Mouse (Mus musculus): ENCODE results near the gene Nfya. TPM values are rescaled to one million over a fixed set of nuclear protein-coding genes. Genes with fewer than 3 reads are reported as not detected.

The Nfya gene
- polyA plus RNA-seq, 1 experiment from 2014 or later: 9.3 TPM

DNA sequence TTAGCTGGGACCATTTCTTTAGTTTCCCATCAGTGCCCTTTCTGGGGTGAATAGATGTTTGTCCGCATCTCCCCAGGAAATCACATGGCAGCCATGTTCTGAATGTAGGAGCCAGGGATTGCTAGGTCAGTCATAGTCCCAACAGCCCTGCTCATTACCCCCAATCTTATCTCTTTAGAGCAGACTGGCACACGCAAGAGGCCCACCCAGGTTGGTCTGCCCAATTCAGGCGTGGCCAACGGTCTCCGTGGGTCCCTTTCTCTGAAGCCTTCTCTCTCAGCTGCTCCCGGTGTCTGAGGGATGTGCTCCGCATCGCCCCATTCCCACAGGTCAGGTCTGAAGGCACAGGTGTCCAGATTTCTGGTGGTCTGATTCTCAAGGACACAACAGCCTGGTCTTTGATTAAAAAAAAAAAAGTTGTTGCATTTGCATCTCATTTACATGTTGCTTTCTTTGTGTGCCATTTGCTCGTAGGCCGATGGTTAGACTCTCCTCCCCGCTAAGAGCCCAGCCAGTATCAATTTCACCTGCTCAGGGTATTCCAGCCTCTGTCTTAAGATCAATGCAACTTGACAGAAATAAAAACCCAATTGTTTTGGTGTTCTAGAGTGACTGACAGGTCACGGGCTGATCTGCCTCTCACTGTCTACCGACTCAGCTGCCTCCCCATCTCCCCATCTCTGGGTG is 41.1 kb upstream of the Nfya start:
- H3K27ac ChIP-seq (ENCODE audit: low read length): no peak overlapping the region
- H3K4me3 ChIP-seq (ENCODE audit: low read length): no peak overlapping the region
- no peaks in the 10 kb centered on the region for H3K27me3 ChIP-seq (replicated peaks; ENCODE audit: control insufficient read depth, insufficient read depth, low read length)
- no peaks in the 10 kb centered on the region for H3K36me3 ChIP-seq (ENCODE audit: control insufficient read depth, insufficient read depth, low read length)
- peaks cover 13% of the 10 kb centered on the region for H3K4me1 ChIP-seq (ENCODE audit: control insufficient read depth, insufficient read depth, low read length)
- no peak overlapping the region for H3K4me2 ChIP-seq (ENCODE audit: low read depth, low read length)
- H3K9ac ChIP-seq (ENCODE audit: low read depth, low read length): no peak overlapping the region
- ATAC-seq: peak; percentile 25; the same call in 1 of the 2 replicates
- no peaks in the 10 kb centered on the region for H3K9me3 ChIP-seq (ENCODE audit: control insufficient read depth, low read length)
- WGBS: 86% methylated on average over 13 of the region's 13 CpGs

DNA sequence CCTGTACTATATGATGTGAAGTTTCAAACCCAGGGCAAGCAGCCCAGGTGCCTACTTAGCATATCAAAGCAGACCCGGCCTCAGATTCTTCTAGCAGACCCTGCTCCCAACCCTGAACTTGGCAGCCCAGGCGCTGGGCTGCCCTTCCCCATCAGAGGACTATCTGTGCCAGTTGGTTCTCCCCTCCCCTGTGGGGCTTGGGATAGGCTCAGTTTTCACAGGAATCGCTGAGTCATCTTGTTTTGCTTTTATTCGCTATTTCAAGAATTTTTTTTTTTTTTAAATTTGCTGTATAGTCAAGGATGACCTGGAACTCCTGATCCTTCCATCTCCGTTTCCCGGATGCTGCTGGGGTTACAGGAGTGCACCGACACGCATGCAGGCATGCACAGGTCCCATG is 38.0 kb upstream of the Nfya start:
- no peak overlapping the region for H3K4me3 ChIP-seq (ENCODE audit: low read length)
- no peak for ATAC-seq
- peaks cover 13% of the 10 kb centered on the region for H3K4me1 ChIP-seq (ENCODE audit: control insufficient read depth, insufficient read depth, low read length)
- no peaks in the 10 kb centered on the region for H3K36me3 ChIP-seq (ENCODE audit: control insufficient read depth, insufficient read depth, low read length)
- H3K27me3 ChIP-seq (replicated peaks; ENCODE audit: control insufficient read depth, insufficient read depth, low read length): no peaks in the 10 kb centered on the region
- no peak overlapping the region for H3K4me2 ChIP-seq (ENCODE audit: low read depth, low read length)
- no peak overlapping the region for H3K27ac ChIP-seq (ENCODE audit: low read length)
- no peak overlapping the region for H3K9ac ChIP-seq (ENCODE audit: low read depth, low read length)
- 69% methylated on average over 8 of the region's 8 CpGs for WGBS
- no peaks in the 10 kb centered on the region for H3K9me3 ChIP-seq (ENCODE audit: control insufficient read depth, low read length)

DNA sequence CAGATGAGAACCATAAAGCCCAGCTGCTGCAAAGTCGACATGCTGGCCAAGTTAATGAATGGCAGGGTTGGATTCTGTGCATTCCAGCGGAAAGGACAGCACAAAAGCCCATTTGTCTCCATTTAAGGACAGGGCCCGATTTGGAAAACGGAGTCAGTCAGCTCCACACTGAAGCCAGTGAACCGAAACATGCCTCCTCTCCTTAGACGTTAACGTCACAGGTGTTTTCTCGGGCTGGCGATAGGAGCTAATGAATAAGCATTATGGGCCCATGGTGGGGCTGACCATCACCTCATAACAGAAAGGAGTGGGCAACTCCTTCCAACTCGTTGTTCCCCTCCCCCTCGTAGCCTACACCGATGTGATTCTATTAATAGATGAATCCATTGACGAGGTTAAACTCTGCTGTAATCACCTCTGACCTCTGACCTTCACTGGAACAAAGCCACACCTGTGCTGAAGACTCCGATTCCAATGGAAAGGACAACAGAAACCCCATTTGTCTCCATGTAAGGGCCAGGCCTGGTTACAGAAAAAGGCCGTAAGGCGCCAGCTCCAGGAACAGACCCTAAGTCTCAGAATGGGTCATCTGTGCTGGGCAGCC is 33.9 kb upstream of the Nfya start:
- H3K27ac ChIP-seq (ENCODE audit: low read length): no peak overlapping the region

DNA sequence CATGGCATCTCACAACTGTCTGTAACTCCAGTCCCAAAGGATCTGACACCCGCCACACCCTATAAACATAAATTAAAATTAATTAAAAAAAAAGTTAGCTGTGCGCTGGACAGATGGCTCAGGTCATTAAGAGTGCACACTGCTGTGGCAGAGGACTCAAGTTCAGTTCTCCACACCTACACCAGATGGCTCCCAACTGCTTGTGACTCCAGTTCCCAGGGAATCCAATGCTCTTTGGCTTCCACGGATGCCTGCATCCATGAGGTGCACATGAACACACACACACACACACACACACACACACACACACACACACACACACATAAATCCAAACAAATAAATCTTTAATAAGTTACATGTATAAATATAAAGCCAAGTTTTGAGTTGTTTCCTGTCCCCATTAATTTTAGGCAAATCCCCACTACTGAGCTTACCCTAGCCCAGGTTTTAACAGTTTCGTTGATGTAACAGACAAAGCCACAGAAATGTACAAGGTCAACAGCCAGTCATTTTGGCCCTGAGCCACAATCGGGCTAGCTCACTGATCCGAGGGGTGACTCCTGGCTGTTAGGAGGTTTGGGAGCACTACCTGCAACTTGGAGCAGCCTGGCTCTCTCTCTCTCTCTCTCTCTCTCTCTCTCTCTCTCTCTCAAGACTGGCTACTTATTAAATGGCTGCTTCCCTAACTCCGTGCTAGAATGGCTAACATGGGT is 33.2 kb upstream of the Nfya start:
- H3K27me3 ChIP-seq (replicated peaks; ENCODE audit: control insufficient read depth, insufficient read depth, low read length): no peaks in the 10 kb centered on the region
- no peaks in the 10 kb centered on the region for H3K9me3 ChIP-seq (ENCODE audit: control insufficient read depth, low read length)
- H3K4me2 ChIP-seq (ENCODE audit: low read depth, low read length): no peak overlapping the region
- peaks cover 2% of the 10 kb centered on the region for H3K4me1 ChIP-seq (ENCODE audit: control insufficient read depth, insufficient read depth, low read length)
- 67% methylated on average over 7 of the region's 7 CpGs for WGBS
- H3K27ac ChIP-seq (ENCODE audit: low read length): no peak overlapping the region
- peak; percentile 23; the same call in 1 of the 2 replicates for ATAC-seq
- no peaks in the 10 kb centered on the region for H3K36me3 ChIP-seq (ENCODE audit: control insufficient read depth, insufficient read depth, low read length)
- no peak overlapping the region for H3K9ac ChIP-seq (ENCODE audit: low read depth, low read length)
- H3K4me3 ChIP-seq (ENCODE audit: low read length): no peak overlapping the region

More for the DNA sequence above, 33.9 kb upstream of the Nfya start:
- no peaks in the 10 kb centered on the region for H3K4me1 ChIP-seq (ENCODE audit: control insufficient read depth, insufficient read depth, low read length)
- 76% methylated on average over 16 of the region's 16 CpGs for WGBS
- no peak overlapping the region for H3K4me2 ChIP-seq (ENCODE audit: low read depth, low read length)
- H3K4me3 ChIP-seq (ENCODE audit: low read length): no peak overlapping the region
- H3K9me3 ChIP-seq (ENCODE audit: control insufficient read depth, low read length): no peaks in the 10 kb centered on the region
- no peak for ATAC-seq
- no peak overlapping the region for H3K9ac ChIP-seq (ENCODE audit: low read depth, low read length)
- no peaks in the 10 kb centered on the region for H3K27me3 ChIP-seq (replicated peaks; ENCODE audit: control insufficient read depth, insufficient read depth, low read length)
- no peaks in the 10 kb centered on the region for H3K36me3 ChIP-seq (ENCODE audit: control insufficient read depth, insufficient read depth, low read length)

DNA sequence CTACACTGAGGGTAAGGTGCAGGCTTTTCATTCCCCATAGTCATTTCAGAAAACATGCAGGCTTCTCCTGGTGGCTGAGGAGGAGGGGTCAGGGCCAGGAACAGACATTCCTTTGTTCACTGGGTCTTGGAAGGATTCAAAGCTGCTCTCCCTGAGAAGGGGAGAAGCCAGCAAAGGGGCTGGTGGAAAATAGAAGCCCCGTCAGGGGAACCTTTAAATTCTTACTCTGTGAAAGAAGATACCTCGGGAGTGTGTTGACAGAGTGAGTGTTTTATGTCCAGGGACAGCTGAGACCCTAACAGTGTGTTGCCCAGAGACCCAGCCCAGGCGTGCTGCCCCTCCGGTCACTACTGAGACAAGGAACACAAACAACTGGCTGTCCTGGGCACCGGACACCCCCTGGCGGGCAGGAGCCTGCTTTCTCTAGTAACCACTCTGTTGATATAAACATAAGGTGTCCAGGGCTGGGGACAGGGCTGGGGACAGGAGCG is 27.8 kb upstream of the Nfya start:
- no peak overlapping the region; the same call in 1 of the 2 replicates for H3K9ac ChIP-seq (ENCODE audit: low read depth, low read length)
- WGBS: 24% methylated on average over 7 of the region's 7 CpGs
- no peak for ATAC-seq
- H3K9me3 ChIP-seq (ENCODE audit: control insufficient read depth, low read length): no peaks in the 10 kb centered on the region
- no peak overlapping the region for H3K4me3 ChIP-seq (ENCODE audit: low read length)
- peaks cover 43% of the 10 kb centered on the region for H3K4me1 ChIP-seq (ENCODE audit: control insufficient read depth, insufficient read depth, low read length)
- no peaks in the 10 kb centered on the region for H3K27me3 ChIP-seq (replicated peaks; ENCODE audit: control insufficient read depth, insufficient read depth, low read length)
- H3K27ac ChIP-seq (ENCODE audit: low read length): peak overlapping the region; percentile 11
- H3K36me3 ChIP-seq (ENCODE audit: control insufficient read depth, insufficient read depth, low read length): no peaks in the 10 kb centered on the region
- H3K4me2 ChIP-seq (ENCODE audit: low read depth, low read length): no peak overlapping the region

DNA sequence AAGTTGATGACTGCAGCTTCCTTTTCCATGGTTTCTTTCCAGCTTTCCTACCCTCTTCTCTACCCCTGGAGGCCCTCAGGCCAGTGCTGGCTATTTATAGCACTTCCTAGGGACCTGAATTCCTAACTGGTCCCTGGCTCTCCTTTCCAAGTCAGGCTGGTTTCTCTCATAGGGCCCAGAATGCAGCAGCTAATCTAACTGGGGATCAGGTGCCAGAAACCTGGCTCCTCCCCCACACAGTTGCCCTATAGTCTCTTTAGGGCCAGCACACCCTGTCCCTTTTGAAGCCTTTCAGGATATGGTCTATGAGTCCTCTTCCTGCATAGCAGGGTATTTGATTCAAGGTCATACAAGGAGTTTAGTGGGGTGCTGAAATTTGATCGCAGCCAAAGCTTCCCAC is 26.8 kb upstream of the Nfya start:
- peaks cover 52% of the 10 kb centered on the region for H3K4me1 ChIP-seq (ENCODE audit: control insufficient read depth, insufficient read depth, low read length)

DNA sequence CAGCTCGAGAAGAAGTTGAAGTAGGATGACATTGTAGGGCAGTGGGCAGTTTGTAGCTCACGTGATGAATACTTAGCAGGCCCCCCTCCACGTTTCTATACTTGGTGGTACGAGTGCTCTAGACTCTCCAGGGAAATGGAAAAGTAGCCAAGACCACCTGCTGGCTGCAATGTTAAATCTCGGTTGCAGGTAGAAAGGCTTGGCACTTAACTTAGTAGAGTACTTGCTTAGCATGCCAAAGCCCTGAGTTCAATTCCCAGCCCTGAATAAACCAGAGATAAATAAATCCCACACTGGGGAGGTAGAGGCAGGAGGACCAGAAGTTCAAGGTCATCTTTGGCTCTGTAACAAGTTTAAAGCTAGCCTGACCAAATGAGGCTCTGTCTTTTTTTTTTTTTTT is 24.8 kb upstream of the Nfya start:
- Histone ChIP-seq H3K36me3 (ENCODE audit: control insufficient read depth, insufficient read depth, low read length) (no peaks in the 10 kb centered on the region), H3K9me3 (ENCODE audit: control insufficient read depth, low read length) (no peaks in the 10 kb centered on the region), H3K4me2 (ENCODE audit: low read depth, low read length) (no peak overlapping the region), H3K27me3 (replicated peaks; ENCODE audit: control insufficient read depth, insufficient read depth, low read length) (no peaks in the 10 kb centered on the region), H3K9ac (ENCODE audit: low read depth, low read length) (no peak overlapping the region), H3K4me3 (ENCODE audit: low read length) (no peak overlapping the region), H3K4me1 (ENCODE audit: control insufficient read depth, insufficient read depth, low read length) (peaks cover 69% of the 10 kb centered on the region), H3K27ac (ENCODE audit: low read length) (peak overlapping the region; percentile 64; the same call in 1 of the 2 replicates)
- ATAC-seq: no peak
- WGBS: 78% methylated on average over 5 of the region's 5 CpGs

More for the DNA sequence above, 26.8 kb upstream of the Nfya start:
- H3K27me3 ChIP-seq (replicated peaks; ENCODE audit: control insufficient read depth, insufficient read depth, low read length): no peaks in the 10 kb centered on the region
- no peak overlapping the region for H3K4me3 ChIP-seq (ENCODE audit: low read length)
- peak overlapping the region; percentile 67 for H3K27ac ChIP-seq (ENCODE audit: low read length)
- no peak for ATAC-seq
- no peaks in the 10 kb centered on the region for H3K9me3 ChIP-seq (ENCODE audit: control insufficient read depth, low read length)
- H3K9ac ChIP-seq (ENCODE audit: low read depth, low read length): no peak overlapping the region
- no peaks in the 10 kb centered on the region for H3K36me3 ChIP-seq (ENCODE audit: control insufficient read depth, insufficient read depth, low read length)
- no peak overlapping the region for H3K4me2 ChIP-seq (ENCODE audit: low read depth, low read length)
- 53% methylated on average over 1 of the region's 1 CpGs for WGBS

DNA sequence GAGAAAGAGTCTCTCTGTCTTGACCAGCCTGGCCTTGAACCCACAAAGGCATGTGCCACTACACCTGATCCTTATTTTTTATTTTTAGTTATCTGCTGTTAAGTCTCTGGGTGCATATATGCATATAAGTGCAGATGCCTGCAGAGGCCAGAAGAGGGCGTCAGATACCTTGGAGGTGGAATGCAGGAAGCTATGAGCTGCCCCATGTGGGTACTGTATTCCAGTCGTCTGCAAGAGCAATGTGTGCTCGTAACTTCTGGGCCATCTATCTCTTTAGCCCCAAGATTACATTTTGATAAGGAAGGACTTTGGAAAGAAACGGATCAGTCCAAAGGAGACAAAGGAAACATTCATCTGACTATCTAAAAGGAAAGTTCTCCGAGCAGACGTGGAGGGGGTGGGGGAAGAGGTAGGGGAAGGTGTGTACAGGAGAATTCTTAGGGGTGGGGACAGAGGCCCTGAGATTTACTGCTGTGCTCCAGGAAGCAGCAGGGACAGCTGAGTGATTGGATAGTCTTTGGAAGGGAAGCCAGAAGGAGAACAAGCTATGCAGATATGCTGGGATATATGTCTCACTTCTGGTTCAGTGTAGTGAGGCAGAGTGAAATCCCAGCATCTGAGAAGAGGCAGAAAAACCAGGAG is 24.1 kb upstream of the Nfya start:
- no peak overlapping the region for H3K4me3 ChIP-seq (ENCODE audit: low read length)
- 40% methylated on average over 6 of the region's 6 CpGs for WGBS
- no peak overlapping the region for H3K4me2 ChIP-seq (ENCODE audit: low read depth, low read length)
- H3K27me3 ChIP-seq (replicated peaks; ENCODE audit: control insufficient read depth, insufficient read depth, low read length): no peaks in the 10 kb centered on the region
- no peaks in the 10 kb centered on the region for H3K9me3 ChIP-seq (ENCODE audit: control insufficient read depth, low read length)
- peak; percentile 90 for ATAC-seq
- peaks cover 74% of the 10 kb centered on the region for H3K4me1 ChIP-seq (ENCODE audit: control insufficient read depth, insufficient read depth, low read length)
- H3K36me3 ChIP-seq (ENCODE audit: control insufficient read depth, insufficient read depth, low read length): no peaks in the 10 kb centered on the region
- H3K27ac ChIP-seq (ENCODE audit: low read length): peak overlapping the region; percentile 64
- no peak overlapping the region for H3K9ac ChIP-seq (ENCODE audit: low read depth, low read length)

DNA sequence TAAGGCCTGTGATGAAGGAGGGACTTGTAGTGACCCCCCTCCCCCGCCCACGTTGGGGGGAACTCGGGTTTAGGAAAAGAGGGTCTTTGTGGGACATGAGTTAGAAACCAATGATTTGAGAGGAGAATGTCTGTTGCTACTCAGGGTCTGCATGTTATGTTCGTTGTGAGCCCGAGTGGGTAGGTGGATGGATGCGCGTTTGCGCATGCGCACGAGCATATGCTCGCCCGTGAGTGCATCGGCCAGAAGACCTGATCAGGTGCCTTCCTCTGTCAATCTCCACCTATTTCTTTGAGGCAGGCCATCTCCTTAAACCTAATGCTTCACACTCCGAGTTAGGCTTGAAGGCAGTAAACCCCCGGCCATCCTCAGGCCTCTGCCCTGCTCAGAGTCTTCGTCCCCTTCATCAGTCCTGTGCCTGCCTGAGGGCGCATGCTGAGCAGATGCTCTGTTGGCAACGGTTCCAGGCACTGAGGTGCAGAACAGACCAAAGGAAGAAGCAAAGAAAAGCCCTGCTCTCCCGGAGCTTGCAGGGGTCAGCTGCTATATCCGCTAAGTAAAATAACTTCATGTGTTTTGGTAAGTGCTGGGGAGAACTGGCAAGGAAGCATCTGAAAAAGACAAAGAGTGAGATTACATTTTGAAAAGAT is 23.4 kb upstream of the Nfya start:
- no peak overlapping the region for H3K9ac ChIP-seq (ENCODE audit: low read depth, low read length)
- no peaks in the 10 kb centered on the region for H3K36me3 ChIP-seq (ENCODE audit: control insufficient read depth, insufficient read depth, low read length)
- H3K27ac ChIP-seq (ENCODE audit: low read length): peak overlapping the region; percentile 64
- no peak overlapping the region for H3K4me3 ChIP-seq (ENCODE audit: low read length)
- WGBS: 78% methylated on average over 20 of the region's 20 CpGs
- H3K27me3 ChIP-seq (replicated peaks; ENCODE audit: control insufficient read depth, insufficient read depth, low read length): no peaks in the 10 kb centered on the region
- H3K4me1 ChIP-seq (ENCODE audit: control insufficient read depth, insufficient read depth, low read length): peaks cover 80% of the 10 kb centered on the region
- no peaks in the 10 kb centered on the region for H3K9me3 ChIP-seq (ENCODE audit: control insufficient read depth, low read length)
- no peak for ATAC-seq
- H3K4me2 ChIP-seq (ENCODE audit: low read depth, low read length): no peak overlapping the region

Data from intestine, embryonic 16.5 days (tissue).